Mouse (Mus musculus): ENCODE measurements around the gene Arid3b.

Gene Arid3b

DNA sequence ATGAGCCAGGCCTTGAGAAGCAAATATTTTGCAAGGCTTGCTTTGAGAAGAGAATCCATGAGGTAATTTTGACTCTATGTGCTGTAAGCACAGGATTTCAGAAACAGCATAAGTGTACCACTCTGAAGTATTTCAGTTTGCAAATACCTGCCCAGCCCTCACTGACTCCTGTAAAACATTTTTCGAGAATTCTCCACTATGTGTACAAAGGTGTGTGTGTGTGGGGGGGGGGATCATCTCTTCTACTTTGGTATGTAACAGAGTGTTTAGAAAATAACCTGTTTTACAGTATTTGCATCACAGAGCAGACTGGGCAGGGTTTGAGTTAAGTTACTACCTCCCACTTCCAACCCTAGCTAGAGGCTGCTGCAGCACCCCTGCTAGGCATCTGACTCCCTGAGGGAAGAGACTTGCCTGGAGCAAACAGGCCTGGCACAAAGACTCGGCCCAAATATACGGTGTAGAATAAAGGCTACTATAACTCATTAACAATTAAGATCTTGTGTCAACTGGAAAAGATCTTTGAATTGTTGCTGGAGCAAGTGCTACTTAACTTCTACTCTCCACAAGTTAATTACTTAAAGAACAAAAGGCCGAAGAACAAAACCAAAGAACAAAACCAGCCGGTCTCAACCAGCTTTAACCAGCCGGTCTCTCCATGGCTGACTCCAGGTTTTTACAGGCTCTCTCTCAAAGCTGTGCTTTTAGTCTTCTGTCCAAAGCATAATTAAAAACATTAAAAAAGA, 6.6 kb downstream of the Arid3b start:
- peak; percentile 36 for DNase-seq (ENCODE audit: low read depth, low spot score)

DNA sequence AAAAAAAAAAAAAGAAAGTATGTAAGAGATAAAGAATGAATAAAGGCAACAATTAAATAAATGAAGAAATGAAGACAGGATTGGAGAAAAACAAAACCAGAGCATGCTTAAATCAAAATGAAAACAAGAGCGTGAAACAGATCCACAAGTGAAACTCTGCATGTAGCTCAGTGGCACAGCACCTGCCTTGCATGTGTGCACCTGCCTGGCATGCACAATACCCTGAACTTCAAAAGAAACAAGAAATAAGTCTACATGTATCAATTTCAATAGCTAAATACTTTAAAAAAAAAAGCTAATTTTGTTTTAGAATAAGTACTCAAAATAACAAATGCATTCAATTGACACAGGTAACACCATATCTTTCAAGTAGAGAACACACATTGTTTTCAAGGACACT, 13.2 kb downstream of the Arid3b start:
- no peak for DNase-seq (ENCODE audit: low read depth, low spot score)

DNA sequence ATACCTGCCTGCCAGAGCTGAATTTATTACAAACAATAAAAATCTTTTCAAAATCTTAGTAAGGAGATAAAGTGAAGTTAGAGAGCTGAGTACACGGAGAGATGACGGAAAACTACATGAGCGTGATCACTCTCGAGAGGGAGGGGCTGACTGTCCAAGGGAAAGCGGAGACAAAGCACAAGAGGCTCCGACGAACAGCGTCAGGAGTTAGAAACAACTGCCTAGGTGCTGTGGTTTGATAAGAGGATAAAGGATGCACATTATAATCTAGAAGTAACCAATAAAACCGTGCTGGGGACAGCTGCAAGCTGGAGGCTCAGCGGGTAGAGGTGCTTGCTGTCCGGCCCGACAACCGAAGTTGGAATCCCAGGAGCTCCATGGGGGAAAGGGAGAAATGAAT, 13.8 kb downstream of the Arid3b start:
- no peak for DNase-seq (ENCODE audit: low read depth, low spot score)

DNA sequence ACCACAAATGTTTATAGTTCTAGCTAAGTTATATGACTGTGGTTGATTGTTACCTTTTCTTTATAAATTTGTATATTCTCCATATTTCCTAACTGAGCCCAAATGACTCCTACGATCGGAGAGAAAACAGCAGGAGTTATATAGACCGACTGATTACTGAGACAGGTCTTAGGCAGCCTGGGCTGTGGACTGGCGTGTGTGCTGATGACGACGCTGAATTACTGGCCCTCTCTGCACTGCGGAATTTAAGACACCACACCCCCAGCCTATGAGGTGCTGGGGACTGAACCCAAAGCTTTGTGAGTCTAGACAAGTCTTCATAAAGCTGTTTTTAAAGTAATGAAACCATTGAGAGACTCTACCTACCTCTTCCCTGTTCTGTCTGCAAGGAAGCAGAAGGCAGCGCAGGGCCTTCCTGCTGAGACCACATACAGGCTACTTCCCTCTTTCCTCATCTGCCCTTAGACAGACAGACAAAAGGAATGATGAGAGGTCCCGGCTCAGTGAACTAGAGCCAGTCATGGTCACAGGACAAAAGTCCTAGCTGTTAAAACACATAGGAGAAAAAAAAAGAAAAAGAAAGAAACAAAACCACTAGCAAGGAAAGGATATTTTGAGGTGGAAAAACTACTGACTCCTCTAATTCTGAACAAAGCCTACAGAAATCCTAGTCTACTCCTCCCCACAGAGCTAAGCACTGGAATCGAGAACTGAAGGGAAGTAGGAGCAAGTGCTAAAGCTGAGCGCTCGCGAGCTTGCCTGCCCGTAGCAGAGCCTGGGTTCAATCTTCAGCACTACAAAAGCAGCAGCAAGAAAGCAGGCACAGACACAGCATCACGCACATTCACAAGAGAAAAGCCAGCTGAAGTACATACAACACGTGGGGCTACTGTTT, 16.2 kb downstream of the Arid3b start:
- no peak for DNase-seq (ENCODE audit: low read depth, low spot score)

DNA sequence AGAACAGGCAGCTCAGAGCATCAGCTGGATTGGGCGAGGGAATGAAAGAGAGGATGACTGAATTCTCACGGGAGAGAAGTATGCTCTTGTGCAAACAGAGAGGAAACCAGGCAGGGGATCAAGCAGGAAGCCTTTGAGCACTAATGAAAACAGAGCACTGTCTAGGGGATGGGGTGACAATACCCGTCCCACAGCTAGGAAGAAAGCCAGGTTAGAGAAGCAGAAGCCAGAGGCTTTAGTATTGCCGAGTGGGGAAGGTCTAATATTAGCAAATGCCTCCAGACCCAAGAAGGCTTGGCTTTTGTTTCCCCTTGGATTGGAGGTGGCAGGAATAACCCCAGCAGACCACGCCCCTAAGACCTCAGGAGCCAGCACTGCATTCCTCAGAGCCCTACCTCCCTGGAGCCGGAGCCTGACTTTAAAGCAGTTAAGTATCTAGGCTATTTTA, 19.3 kb downstream of the Arid3b start:
- no peak for DNase-seq (ENCODE audit: low read depth, low spot score)

DNA sequence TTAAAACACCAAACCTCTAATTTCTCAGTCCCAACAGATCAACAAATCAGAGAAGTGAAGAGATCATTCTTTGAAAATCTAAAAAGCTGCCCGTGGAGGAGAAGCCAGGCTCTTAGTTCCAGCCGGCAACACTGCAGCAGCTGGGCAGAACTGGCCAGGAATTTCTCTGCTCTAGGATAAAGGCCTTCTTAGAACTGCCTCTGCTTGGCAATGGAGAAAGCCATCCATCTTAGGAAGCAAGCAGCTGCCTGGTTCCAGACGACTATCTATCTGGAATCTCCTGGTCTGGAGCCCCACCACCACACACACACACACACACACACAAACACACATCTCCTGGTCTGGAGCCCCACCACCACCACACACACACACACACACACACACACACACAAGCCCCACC, 21.7 kb downstream of the Arid3b start:
- DNase-seq (ENCODE audit: low read depth, low spot score): no peak

DNA sequence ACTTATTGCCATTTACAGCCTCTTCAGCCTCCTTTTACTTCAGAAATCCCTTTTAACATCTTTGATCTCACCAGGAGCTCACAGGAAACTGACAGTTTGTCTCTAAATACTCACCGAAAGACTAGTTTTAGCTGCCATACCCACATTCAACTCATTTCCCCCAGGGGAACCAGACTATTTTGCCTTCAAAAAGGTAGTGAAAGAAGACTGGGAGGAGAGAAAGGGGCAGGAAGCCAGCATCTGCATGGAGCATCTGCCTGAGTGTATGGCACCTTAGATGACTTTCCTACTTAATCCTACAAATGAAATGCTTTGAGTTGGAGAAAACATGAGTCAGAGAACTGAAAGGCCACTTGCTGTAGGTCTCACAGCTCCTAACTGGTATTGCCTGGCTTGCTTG, 22.6 kb downstream of the Arid3b start:
- DNase-seq (ENCODE audit: low read depth, low spot score): no peak

DNA sequence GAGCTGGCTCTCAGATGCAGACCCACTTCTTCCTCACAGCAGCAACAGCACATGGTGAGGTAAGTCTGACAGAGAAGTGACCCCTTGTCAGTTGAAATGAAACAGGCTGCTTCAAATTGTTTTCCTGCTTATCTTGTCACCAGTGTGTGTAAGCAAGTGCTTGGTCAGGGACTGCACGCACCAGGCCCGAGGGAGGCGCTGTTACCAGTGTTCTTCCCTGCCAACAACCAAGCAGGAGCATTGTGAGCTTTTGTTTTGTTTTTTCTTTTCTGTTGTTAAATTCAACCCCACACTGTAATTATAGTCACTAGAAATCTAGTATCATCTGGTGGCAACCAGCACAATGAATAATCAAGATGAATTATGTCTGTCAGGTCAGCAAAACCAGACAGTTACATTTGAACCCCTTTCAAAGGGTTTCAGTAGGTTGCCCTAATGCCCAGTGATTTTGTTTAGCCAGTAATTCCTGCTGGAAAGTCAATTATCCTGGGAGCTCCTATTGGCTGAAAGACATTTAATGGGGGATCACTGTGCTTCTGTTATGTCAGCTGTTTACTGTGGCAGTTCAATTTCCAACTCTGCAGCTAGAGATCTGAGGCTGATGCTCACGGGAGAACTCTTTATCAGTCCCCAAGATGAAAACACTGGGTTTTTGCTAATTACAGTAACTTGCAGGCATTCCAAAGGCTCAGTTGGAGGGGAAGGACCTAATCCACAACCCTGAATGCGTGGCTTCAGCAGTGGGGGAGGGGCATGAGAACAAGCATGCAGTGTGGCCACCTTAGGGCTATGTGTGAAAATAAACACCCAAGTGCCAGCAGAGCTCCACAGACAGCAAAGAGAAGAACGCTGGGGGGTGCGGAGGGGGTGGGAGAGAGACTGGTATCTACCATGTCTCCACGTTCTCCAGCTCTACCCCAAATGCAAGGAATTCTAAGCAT, 24.5 kb downstream of the Arid3b start:
- no peak for DNase-seq (ENCODE audit: low read depth, low spot score)

DNA sequence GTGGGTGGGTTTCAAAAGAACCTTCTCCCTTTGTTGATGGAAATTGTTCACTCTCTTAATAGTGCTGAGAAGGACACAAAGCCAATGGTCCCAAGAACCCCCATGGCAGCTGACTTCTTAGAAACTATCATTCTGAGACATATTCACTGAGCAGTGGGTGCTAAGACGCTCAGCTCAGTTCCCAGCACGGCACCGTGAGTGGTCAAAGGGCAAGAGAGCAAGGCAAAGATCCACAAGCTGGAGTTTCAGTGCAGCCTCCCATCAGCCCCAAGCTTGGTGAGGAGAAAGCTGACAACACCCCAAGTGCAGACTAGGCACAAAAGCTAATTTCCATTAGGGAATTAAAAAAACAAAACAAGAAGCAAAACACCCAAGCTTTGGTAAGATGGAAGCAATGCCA, 25.9 kb downstream of the Arid3b start:
- no peak for DNase-seq (ENCODE audit: low read depth, low spot score)

DNA sequence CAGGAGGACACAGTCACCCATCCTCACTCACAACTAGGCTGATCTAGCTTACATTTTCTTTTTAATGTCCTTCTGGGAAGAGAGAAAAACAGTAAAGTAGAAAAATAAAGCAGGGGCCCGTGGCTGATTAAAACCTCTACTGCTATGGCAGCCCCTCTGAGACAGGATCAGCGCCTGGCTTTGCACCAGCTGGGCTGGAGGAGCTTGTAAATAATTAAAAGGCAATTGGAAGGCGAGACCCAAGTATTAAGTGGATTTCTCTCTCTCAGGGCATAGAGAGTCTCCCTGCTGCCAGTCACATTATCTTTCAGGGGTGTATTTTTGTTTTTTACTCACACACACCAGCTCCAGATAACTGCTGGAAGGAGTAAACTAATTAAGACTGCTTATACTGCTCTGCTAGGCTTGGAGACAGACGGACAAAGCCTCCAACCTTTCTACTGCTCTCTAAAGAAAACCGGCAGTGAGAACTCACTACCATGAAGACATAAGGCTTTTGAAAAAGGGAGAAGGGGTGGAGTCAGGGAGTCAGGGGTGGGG, 27.8 kb downstream of the Arid3b start:
- no peak for DNase-seq (ENCODE audit: low read depth, low spot score)

DNA sequence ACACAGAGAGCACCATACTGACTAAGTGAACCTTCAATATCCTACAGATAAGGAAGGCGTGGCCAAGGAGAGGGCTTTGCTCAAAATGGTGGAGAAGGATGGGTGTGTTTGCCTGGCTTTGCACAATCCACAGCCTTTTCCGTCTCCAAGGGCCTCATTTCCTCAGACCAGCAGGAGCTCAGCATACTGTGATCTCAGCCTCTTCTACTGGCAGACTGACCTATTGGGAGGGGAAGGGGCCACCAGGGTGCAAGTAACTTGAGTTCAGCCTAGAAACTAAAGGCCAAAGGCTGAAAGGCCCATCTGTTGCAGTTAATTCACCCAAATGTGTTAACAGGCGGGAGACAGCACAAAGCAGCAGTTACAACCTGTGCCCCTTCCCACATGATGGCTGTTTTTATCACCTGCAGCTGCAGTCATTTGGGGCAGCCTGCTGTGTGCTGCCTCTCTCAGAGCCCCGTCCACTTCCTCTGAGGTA, 29.4 kb downstream of the Arid3b start:
- DNase-seq (ENCODE audit: low read depth, low spot score): no peak

DNA sequence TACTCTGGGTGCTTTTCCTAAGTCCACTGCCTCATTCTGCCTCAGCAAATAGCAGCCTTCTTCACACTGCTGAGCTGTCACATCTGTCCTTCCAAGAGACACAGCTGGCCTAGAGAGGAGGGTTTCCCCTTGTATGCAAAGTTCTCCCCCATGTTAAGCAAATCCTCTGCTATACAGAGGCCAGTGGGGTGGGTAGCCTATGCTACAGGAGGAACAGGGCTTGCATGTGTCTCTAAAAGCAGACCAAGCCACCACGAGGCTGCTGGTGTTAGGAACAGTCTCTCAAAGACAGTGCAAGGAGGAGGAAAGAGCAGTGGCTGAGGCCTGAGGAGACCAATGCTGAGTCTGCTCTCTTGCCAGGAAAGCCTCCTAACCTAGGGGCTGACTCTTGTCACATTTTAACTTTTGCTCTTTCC, 30.5 kb downstream of the Arid3b start:
- DNase-seq (ENCODE audit: low read depth, low spot score): no peak

DNA sequence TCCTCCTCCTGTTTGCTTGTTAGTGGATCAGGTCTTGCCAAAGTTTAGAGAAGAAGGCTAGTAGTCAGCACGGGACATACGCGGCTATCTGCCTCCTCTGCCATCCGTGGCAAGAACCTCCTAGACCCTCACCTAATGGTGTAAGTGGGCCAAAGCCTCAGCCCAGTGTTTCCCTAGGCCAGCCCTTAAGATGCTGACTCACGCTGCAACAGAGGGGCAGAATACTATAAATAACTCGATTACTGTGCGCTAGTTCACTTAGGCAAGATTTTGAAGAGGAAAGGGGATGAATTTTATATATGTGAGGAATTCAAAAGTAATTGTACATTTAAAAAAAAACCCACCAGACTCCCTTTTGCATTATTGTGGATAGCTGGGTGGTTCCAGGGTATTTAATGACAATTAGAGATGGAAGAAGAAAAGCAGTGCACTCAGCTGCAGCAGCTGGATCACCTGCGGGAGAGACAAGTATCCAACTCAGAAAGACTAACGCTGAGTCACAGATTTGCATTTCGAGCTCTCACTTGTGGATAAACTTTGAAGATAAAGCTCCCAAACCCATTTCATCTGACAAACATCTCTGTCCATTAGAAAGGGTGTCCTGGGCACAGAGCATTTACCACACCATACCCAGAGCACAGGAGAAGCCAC, 31.4 kb downstream of the Arid3b start:
- no peak for DNase-seq (ENCODE audit: low read depth, low spot score)

DNA sequence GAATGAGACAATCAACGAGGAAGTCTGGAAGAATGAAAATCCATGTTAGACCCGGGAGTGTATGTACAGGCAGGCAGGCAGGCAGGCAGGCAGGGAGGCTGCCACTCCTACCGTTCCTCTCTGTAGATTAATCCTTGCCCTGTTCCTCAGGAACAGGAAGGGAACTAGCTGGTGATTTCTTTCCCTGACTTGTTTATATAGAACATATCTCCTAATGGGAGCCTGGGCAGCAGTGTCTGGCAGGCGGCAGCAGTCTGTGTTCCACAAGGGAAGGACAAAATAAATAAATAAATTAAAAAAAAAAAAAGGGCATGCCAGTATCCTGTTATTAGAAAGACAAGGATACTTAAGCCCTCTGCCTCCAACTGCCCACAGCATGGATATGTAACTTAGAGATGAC, 32.8 kb downstream of the Arid3b start:
- no peak for DNase-seq (ENCODE audit: low read depth, low spot score)

DNA sequence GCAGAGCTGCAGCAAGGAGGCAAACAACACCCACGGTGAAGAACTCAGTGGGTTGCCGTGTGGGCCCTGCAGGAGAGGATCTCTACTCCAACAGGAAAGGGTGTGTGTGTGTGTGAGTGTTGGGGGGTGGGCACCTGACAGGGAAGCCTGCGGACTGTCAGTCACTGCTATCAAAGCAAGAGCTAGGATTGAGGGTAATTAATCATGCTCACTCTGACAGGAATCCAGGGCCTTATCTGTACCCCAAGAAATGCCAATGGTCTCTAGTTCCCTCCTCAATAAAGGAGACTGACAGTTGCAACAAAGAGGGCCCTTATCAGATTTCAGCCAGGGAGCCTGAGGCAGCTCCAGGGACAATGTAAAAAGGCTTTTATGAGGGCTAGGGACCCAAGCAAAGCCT, 33.5 kb downstream of the Arid3b start:
- no peak for DNase-seq (ENCODE audit: low read depth, low spot score)

DNA sequence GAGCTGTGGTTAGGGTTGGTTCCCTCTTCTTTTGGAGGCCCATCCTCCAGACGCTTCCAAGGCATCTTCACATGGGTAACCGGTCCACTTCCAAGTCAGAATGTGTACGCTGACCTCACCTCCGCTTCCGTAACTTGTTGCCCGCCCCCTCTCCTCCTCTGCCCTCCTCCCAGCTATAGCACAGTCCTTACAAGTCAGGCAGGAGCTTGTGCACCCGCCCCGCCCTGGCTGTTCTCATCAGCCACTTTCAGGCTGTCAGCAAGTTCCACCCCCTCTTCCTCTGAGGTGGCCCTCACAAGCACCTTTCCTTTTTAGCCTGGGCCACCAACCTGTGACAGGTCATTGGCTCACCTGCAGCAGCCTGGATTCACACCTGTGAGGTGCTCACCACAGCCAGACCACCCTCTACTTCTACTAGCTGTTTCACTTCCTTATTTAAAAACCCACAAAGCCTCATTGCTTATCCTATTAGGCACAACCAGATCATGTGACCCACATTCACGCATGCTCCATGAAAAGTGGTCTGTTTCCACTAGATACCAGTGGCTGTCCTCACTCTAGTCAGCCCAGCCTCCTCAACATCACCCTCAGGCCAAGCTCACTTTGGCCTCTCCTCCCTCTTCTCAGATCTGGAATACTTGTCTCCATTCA, 36.1 kb downstream of the Arid3b start:
- DNase-seq (ENCODE audit: low read depth, low spot score): no peak

DNA sequence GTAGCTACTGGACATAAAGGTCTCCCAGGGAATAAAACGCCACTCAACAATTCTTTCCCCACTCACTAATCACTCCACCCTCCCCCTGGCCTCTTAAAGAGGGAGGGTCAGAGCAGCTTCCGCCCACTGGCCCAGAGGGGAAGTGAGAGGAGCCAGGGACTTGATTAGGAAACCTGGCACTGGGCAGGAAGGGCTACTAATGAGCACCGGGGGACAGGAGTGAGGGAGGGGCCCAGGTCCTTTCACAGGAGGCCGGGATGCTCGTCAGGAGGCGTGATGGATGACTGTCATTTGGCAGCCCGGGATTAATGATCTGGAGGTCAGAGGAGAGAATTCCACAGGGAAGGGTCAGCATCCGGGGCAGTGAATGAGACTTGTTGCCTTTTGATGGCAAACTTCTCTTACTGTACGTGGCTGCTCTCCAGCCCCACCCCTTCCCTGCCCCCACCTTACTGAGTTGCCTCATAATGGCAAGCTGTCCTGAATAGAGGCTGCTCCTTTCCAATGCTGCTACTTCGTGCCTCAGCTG, 37.8 kb downstream of the Arid3b start:
- DNase-seq (ENCODE audit: low read depth, low spot score): no peak

DNA sequence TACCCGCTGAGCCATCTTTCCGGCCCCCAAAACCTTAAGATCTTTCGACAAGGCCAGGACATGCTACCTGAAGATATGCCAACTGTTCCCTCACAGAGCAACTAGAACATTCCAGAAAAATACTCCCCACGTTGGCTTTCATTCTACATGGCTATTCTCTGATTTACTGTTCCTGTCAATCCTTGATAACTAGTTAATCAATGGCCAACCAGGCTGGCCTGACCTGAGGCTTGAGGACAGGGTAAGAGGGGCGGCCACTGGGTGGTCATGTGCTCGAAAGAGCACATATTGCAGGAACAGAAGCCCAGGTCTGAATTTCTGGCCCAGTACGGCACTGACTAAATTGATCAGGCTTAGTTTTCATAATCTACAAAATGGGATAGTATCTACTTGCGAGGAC, 39.1 kb downstream of the Arid3b start:
- DNase-seq (ENCODE audit: low read depth, low spot score): no peak

DNA sequence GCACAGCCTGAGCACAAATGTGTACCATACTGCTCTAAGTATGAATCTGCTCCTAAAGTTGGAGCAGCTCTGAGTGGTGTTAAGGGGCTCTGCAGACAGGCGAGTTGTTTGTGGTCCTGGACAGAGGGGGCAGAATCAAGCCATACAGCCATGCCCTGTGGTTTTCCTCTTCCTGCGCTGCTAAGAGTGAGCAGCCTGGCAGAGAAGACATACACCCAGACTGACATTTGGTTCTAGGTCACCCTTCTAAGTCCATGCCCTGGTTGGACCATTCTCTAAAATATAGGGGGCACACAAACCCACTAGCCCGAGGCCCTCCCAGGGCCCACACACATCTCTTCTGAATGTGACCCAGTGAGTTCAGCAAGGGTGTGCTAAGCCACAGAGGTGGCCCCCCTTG, 46.9 kb downstream of the Arid3b start:
- no peak for DNase-seq (ENCODE audit: low read depth, low spot score)

DNA sequence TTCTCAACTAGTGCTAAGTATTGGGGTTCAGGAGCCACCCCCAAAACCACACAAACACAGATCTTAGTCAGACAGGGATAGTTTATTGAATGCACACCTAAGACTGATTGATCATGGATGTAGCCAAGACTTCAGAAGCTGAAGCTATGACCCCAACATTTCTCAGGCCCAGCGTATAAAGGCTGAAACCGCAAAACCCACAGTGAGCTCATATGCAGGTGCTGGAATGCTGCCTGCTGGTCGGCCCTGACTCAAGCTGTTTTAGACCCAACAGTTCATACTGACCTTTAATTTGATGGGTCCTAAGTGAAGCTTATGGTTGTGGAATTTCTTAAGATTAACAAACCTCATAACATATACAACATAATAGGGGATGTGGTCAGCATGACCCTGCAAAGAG, 53.9 kb downstream of the Arid3b start:
- no peak for DNase-seq (ENCODE audit: low read depth, low spot score)
